Mouse (Mus musculus) lung, postnatal 10 days (tissue): ENCODE measurements at regions not wholly inside any gene's neighbourhood (a gene's known extent, or its start where the extent isn't known, plus 50 kb on each side); places are given as distances from the start of the nearest gene placed in this dataset.

Experiments
- DNase-seq: peaks from one replicate; pipeline ENCODE4 v3.0.0; 2021

DNA sequence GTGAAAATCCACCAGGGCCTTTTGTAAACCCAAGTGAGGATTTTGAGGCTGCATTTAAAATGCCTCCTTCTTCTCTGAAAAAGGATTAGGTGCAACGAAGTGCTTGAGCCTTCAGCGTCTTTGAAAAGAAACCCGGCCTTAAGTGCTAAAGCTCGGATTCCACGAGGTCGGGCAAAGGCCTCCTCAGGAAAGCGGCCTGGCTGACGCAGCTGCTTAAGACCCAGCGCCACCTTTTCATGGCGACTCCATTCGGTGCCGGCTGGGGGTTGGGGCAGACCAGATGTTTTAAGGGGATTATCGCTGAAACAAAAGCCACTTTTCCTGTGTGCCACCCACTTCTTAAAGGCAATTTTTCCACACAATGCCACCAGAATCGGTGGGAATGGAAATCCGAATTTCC is 61.6 kb upstream of the 4932438H23Rik start:
- DNase-seq = no peak

DNA sequence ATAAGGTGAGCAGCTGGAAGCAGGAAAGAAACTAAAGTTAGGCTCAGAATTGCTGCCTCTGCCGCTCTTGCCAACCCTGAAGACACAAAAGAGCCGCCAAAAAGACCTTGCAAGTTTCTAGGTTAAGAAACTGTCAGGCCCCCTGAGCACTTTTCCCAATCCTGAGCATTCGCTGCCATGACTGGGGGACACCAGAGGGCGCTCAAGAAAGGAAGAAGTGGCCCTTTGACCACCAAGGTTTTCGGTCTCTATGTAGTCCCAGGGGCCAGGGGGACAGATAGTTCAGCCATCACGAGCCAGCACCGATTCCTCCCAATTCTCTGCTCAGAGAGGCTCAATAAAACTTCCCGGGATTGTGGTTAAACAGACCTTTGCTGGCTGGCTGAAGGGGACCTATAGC is 64.6 kb upstream of the Olig2 start:
- peak; percentile 32 for DNase-seq

DNA sequence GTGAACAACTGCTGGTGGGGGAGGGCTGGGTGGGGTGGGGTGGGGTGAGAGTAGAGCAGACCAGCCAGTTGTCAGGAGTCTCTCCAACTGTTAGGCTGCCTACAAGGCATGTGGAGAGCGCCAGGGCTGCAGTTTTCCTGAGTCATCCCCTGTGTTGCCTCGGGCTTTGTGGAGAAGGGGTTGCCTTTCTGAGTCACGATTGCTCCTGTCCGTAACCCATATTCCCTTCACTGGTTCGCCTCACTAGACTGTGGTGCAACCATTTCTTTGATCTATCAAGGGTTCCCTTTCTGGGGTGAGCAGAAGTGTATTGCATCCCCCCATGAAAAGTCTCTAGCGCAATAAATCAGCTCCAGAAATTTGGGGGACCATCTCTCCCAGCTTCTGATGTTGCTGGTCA is 63.6 kb upstream of the Olig2 start:
- no peak for DNase-seq

DNA sequence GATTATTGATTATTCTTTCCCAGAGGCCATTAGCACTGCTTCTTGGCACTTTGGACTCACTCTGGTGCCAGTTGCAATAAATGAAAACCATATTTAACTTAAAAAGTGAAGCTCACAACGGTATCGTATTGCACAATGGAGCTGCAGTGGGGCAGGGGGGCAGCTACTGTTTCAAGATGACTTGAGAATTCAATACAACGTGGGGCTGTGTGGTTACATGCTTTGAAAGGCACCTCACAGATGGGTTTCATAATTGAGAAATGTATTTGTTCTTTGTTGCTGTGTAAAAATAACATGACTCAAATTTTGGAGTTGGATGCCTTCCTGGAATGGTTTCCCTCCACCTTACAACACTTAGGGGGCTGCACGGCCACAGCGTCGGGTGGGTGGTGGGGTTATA is 62.9 kb upstream of the Olig2 start:
- DNase-seq = no peak

DNA sequence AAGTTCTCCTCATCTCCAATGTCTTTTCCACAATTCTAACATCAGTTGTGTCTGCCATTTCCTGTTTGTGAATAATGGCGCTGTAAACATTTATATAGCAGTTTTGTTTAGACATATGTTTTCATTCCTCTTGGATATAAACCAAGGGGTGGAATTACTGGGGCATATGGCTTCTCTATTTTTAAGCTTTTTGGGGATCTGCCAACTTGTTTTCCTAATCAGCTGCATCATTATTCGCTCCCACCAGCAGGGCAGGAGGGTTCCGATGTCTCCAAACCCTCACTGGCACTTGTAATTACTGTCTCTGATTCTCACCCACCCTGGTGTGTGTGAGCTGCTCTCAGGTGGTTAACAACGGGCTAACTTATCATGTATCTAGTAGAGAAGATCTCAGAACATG is 59.4 kb upstream of the Olig2 start:
- DNase-seq = no peak

DNA sequence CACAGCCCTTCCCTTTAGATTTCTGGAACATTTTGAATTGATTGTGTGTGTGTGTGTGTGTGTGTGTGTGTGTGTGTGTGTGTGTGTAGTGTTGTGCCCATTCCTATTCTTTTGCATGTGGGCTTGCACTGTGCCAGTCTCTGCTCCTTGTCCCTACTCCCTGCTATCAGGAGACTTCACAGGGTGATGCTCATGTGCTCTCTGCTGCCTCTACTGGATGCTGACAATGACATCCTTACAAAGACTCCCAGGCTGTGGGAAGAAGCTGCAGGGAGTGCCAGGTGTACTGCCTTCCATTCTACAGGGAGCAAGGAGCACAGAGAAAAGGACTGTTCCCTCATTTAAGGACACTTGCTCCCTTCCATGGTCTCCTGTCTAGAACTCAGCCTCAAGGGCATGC is 58.4 kb upstream of the Olig2 start:
- peak; percentile 55 for DNase-seq

DNA sequence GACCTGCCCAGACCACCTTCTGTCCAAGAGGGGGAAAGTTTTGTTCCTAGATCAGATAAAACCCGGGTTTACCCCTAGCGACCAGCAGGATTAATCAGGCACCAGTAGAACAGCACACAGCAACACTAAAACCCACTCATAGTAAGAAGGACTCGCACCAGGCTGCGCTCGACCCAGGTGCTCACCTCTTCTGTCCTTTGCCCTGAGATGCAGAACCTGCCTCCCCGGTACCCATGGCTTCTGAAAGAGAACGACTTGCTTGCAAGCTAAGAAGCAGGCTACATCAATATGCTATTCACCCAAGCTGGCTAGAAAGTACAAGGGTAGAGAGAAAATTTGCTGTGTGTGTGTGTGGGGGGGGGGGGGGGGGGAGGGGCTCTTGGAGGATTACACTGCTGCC is 56.9 kb upstream of the Olig2 start:
- no peak for DNase-seq

DNA sequence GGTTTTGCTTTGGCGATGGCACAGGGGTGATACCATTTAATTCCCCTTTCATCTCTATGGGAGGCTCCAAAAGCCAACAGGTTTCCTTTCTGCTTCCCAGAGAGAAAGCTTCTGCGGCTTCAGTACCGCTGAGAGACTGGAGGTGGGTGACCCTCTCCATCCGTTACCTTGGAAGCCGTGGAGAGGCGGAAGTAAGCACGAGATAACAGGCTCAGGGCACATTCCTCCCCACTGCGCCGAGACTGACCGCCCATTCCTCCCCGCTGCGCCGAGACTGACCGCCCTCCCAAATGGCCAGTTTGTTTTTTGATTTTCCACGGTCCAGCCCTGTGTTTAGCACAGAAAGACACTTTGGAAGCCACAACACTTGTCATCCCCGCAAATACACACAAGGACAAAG is 55.4 kb upstream of the Olig2 start:
- DNase-seq = peak; percentile 24

DNA sequence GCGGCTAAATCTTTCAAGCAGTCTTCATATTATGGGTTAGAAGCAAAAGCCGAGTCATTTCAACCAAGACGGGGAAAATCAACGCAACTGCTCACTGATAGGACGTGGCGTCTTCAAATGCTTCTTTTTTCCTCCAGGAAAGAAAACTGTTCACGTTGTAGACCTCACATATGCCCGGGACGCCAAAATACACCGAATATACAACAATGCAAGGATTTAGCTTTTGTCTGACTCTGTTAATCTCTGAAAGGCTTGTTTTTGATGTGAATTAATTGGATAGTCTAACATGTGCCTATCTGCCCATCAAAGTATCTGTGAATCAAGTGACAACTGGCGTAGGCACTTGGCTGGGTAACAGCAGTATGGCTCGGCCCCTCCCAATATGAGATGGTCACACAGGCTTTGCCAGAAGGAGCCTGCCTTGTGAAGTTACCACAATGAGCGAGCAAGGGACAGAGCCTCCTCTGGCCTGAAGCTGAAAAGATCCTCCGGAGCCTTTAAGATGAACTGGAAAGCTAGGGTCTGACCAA is 53.3 kb upstream of the Olig2 start:
- no peak for DNase-seq

DNA sequence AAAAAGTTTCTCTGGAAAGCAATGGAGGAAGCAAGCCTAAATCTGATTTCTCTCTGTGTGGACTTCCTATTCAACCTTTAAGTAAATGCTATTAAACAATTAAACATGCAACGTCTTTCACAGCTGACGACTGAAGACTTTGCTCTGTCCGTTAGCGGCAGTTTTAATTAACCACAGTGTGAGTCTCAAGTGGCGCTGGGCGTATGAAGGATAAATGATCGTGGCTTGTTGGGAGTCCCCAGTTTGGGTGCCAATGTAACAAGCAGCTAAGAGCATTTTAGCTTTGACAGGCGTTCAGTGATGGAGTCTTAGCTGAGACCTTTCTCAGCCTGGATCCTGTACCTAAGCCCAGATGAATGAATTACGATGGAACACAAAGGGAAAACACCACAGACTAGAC is 52.7 kb upstream of the Olig2 start:
- DNase-seq = no peak

DNA sequence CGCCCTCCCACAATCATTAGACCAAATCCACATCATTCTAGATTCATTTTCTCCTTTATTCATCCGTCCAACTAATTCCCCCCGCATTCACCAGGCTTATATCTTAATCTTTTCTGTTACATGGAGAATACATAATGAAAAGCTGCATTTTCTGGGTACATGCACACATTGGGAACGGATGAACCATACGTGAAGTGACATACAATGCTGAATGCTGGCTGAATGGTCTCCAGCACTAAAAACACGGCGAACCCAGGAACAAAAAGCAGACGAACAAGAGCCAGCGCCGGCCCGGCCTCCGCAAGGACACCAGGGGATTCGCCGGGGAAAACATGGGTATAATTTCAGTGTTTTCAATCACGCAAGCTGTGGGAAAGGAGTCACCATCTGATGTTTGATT is 52.0 kb upstream of the Olig2 start:
- no peak for DNase-seq

DNA sequence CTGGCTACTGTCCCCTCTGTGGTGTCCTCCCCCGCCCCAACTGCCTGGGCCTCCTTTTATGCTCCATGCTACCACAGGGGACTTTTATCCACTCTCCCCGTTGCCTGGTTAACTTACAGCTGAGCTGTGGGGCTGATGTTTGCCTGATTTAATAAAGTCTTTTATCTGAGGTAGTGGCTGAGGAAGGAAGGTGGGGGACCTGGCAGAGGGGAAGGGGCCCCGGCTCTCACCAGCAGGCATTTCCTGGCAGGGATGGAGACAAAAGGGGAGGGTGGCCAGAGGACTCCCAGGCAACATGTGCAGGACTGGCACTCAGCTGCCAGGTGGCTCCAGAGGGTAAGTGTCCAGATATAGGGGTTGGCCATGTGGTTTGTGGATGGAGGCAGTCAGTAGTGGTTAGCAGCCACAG is 51.4 kb upstream of the Olig2 start:
- DNase-seq = no peak

DNA sequence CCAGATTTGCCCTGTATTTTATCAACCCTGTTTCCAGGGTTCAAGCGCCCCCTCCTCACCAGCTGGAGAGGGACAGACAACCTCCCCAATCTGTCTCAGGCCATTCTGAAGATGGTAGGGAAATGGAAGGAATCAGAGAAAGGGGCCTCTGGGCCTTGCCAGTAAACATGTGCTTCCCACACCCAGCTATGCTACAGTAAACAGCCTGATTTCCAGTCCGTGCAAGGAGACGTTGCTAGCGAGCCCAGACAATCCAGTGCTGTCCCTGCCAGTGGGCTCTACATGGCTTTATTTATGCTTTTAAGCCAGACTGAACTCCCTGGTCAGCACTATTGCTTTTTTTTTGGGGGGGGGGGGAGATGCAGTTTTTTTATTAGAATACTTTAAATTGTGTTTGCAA is 50.9 kb upstream of the Olig2 start:
- DNase-seq = no peak
